Mouse (Mus musculus): Measurements from ENCODE around the gene Ankrd16. TPM values are rescaled to one million over a fixed set of nuclear protein-coding genes. Genes with fewer than 3 reads are reported as not detected.

Gene Ankrd16
- total RNA-seq, 1 experiment = 33.6 TPM

- Histone ChIP-seq H3K36me3 (ENCODE audit: control insufficient read depth, insufficient read depth, low read length, poor library complexity, severe bottlenecking) (peaks cover 3% of the 10 kb centered on the region; the same call in 1 of the 2 replicates), H3K9me3 (ENCODE audit: control insufficient read depth, insufficient read depth, low read depth, low read length) (no peaks in the 10 kb centered on the region), H3K27ac (ENCODE audit: insufficient read depth, low read depth, low read length, poor library complexity, severe bottlenecking) (no peak overlapping the region), H3K9ac (ENCODE audit: insufficient read depth, low read depth, low read length, poor library complexity, severe bottlenecking) (no peak overlapping the region), H3K4me1 (ENCODE audit: control insufficient read depth in 2 of 2, insufficient read depth in 2 of 2, low read length in 2 of 2, poor library complexity in 1 of 2) (no peaks in the 10 kb centered on the region), H3K4me3 (ENCODE audit: insufficient read depth in 1 of 2, low read depth in 1 of 2, low read length in 2 of 2, poor library complexity in 1 of 2, severe bottlenecking in 1 of 2) (no peak overlapping the region)
- TF ChIP-seq MAFK (IDR thresholded peaks at IDR 0.05; ENCODE audit: insufficient read depth, low read depth, low read length) = no peak
- no peak for TF ChIP-seq ZNF384 (IDR thresholded peaks at IDR 0.05; ENCODE audit: low read depth, low read length)
- TF ChIP-seq CHD2 (IDR thresholded peaks at IDR 0.05; ENCODE audit: low read depth, low read length) = no peak
- no peak for TF ChIP-seq HCFC1 (IDR thresholded peaks at IDR 0.05; ENCODE audit: borderline replicate concordance, insufficient read depth, low read length)
- no peak for TF ChIP-seq ZC3H11A (IDR thresholded peaks at IDR 0.05; ENCODE audit: borderline replicate concordance, low read depth, low read length)
- in situ Hi-C loops (cut with MboI; ENCODE audit: low sequenced_read_pairs in 2 of 2, unreplicated experiment in 2 of 2) = no loop called here
- DNase-seq (ENCODE audit: low read depth, low spot score) = no peak
These were observed 20.3 kb downstream of the Ankrd16 start for GRCm38 (mm10) chr2:11797930-11798364.

GRCm38 (mm10) chr2:11801299-11801930 is 23.7 kb downstream of the Ankrd16 start:
- Histone ChIP-seq H3K4me3 (ENCODE audit: insufficient read depth in 1 of 2, low read depth in 1 of 2, low read length in 2 of 2, poor library complexity in 1 of 2, severe bottlenecking in 1 of 2) (no peak overlapping the region), H3K9ac (ENCODE audit: insufficient read depth, low read depth, low read length, poor library complexity, severe bottlenecking) (no peak overlapping the region), H3K9me3 (ENCODE audit: control insufficient read depth, insufficient read depth, low read depth, low read length) (no peaks in the 10 kb centered on the region), H3K27ac (ENCODE audit: insufficient read depth, low read depth, low read length, poor library complexity, severe bottlenecking) (no peak overlapping the region), H3K4me1 (ENCODE audit: control insufficient read depth in 2 of 2, insufficient read depth in 2 of 2, low read length in 2 of 2, poor library complexity in 1 of 2) (no peaks in the 10 kb centered on the region), H3K36me3 (ENCODE audit: control insufficient read depth, insufficient read depth, low read length, poor library complexity, severe bottlenecking) (no peaks in the 10 kb centered on the region)
- in situ Hi-C loops (cut with MboI; ENCODE audit: low sequenced_read_pairs in 2 of 2, unreplicated experiment in 2 of 2) = no loop called here
- no peak for TF ChIP-seq ZC3H11A (IDR thresholded peaks at IDR 0.05; ENCODE audit: borderline replicate concordance, low read depth, low read length)
- TF ChIP-seq ZNF384 (IDR thresholded peaks at IDR 0.05; ENCODE audit: low read depth, low read length) = no peak
- TF ChIP-seq MAFK (IDR thresholded peaks at IDR 0.05; ENCODE audit: insufficient read depth, low read depth, low read length) = no peak
- no peak for TF ChIP-seq HCFC1 (IDR thresholded peaks at IDR 0.05; ENCODE audit: borderline replicate concordance, insufficient read depth, low read length)
- no peak for DNase-seq (ENCODE audit: low read depth, low spot score)

Other genes with a start within 250 kb of the Ankrd16 start
- 18.9 and 19.6 TPM in 2 replicates for gene Pfkfb3, start 223.8 kb upstream of the Ankrd16 start, total RNA-seq (2012; rRNA removed)
- 137 and 175 TPM in 2 replicates for gene Rbm17, start 173.7 kb upstream of the Ankrd16 start, total RNA-seq (2012; rRNA removed)
- gene Gm17490, start 151.6 kb upstream of the Ankrd16 start, total RNA-seq (2012; rRNA removed) = not detected in 2 replicates
- gene Il2ra, start 135.1 kb upstream of the Ankrd16 start, total RNA-seq (2012; rRNA removed) = not detected in 2 replicates
- gene Il15ra, start 72.6 kb upstream of the Ankrd16 start, total RNA-seq (2012; rRNA removed) = 0.90 and 2.4 TPM in 2 replicates
- gene Fbh1, start 294 bp upstream of the Ankrd16 start, total RNA-seq (2012; rRNA removed) = 45.3 and 51.3 TPM in 2 replicates

Data from ES-E14 (cell line).